Mouse (Mus musculus): ENCODE results near the gene Gm6592. TPM values are rescaled to one million over a fixed set of nuclear protein-coding genes. Genes with fewer than 3 reads are reported as not detected.
"Not testable (repeated sequence)": the region's sequence is repeated elsewhere in the genome, so short reads cannot be mapped to it uniquely, and the experiment has no call there.

The Gm6592 gene
- not detected for total RNA-seq (2021)
- long read RNA-seq, experiment 1 = 0 reads
- long read RNA-seq, experiment 2 = 0 reads

- H3K4me3 ChIP-seq = no peak within 1 kb of the TSS
- DNase-seq (ENCODE audit: extremely low spot score in 1 of 2, low spot score in 2 of 2) = no peak
- H3K27ac ChIP-seq = no peak within 1 kb of the TSS
- no peak for TF ChIP-seq CTCF (IDR thresholded peaks at IDR 0.05)
- intact Hi-C loops (cut with DNase I) = no loop called here
Measured at GRCm38 (mm10) chrX:8843694-8844093, at the start of gene Gm6592. Gm6592 (plus strand) TSS chrX:8843994.

GRCm38 (mm10) chrX:8803391-8803790 is 40.4 kb upstream of the Gm6592 start, which contains the start of gene Ssxb5:
Ssxb5 (plus strand) TSS chrX:8803691.
- DNase-seq (ENCODE audit: extremely low spot score in 1 of 2, low spot score in 2 of 2); intact Hi-C loops (cut with DNase I); H3K27ac ChIP-seq; H3K4me3 ChIP-seq: not testable (repeated sequence)

- Histone ChIP-seq H3K4me3 (no peak overlapping the region), H3K27ac (no peak overlapping the region)
- DNase-seq (ENCODE audit: extremely low spot score in 1 of 2, low spot score in 2 of 2) = peak; percentile 46 to 48
- TF ChIP-seq CTCF (IDR thresholded peaks at IDR 0.05) = peak; percentile 60
- intact Hi-C loops (cut with DNase I) = loop anchor here (5.0 kb wide), 1 partner anchor 115 kb away; no protein-coding TSS in a partner anchor
Measured at GRCm38 (mm10) chrX:8832043-8832442, 11.8 kb upstream of the Gm6592 start.

GRCm38 (mm10) chrX:8852486-8852885 is 8.7 kb downstream of the Gm6592 start:
- no peak overlapping the region for H3K4me3 ChIP-seq
- TF ChIP-seq CTCF (IDR thresholded peaks at IDR 0.05) = no peak
- DNase-seq (ENCODE audit: extremely low spot score in 1 of 2, low spot score in 2 of 2) = no peak
- H3K27ac ChIP-seq = no peak overlapping the region
- intact Hi-C loops (cut with DNase I) = no loop called here

- intact Hi-C loops (cut with DNase I) = not testable (repeated sequence)
Measured at GRCm38 (mm10) chrX:8864331-8864730, 20.5 kb downstream of the Gm6592 start.

GRCm38 (mm10) chrX:8873953-8874352 is 30.2 kb downstream of the Gm6592 start, which contains the start of gene Gm5751:
Gm5751 (plus strand) TSS chrX:8874253.
- not testable (repeated sequence) for H3K4me3 ChIP-seq; DNase-seq (ENCODE audit: extremely low spot score in 1 of 2, low spot score in 2 of 2); H3K27ac ChIP-seq
- intact Hi-C loops (cut with DNase I) = loop anchor here (1.0 kb wide), 1 partner anchor 33 kb away; no protein-coding TSS in a partner anchor

More at GRCm38 (mm10) chrX:8864331-8864730, 20.5 kb downstream of the Gm6592 start:
- not testable (repeated sequence) for H3K27ac ChIP-seq, H3K4me3 ChIP-seq
- TF ChIP-seq CTCF (IDR thresholded peaks at IDR 0.05) = peak; percentile 57
- DNase-seq (ENCODE audit: extremely low spot score in 1 of 2, low spot score in 2 of 2) = peak; percentile 56 to 78

GRCm38 (mm10) chrX:8884336-8884735 is 40.5 kb downstream of the Gm6592 start:
- TF ChIP-seq CTCF (IDR thresholded peaks at IDR 0.05) = no peak
- DNase-seq (ENCODE audit: extremely low spot score in 1 of 2, low spot score in 2 of 2) = no peak
- no peak overlapping the region for H3K4me3 ChIP-seq
- H3K27ac ChIP-seq = no peak overlapping the region
- intact Hi-C loops (cut with DNase I) = no loop called here

GRCm38 (mm10) chrX:8891975-8892342 is 48.2 kb downstream of the Gm6592 start:
- Histone ChIP-seq H3K4me3 (peak overlapping the region; percentile 58), H3K27ac (no peak overlapping the region; the same call in 1 of the 2 replicates)
- intact Hi-C loops (cut with DNase I) = loop anchor here (5.0 kb wide), 1 partner anchor 55 kb away; no protein-coding TSS in a partner anchor
- no peak for TF ChIP-seq CTCF (IDR thresholded peaks at IDR 0.05)
- DNase-seq (ENCODE audit: extremely low spot score in 1 of 2, low spot score in 2 of 2) = no peak

- Histone ChIP-seq H3K27ac (peak within 1 kb of the TSS; percentile 66), H3K4me3 (peak within 1 kb of the TSS; percentile 58)
- DNase-seq (ENCODE audit: extremely low spot score in 1 of 2, low spot score in 2 of 2) = peak; percentile 68 to 70
- intact Hi-C loops (cut with DNase I) = loop anchor here (5.0 kb wide), 1 partner anchor 55 kb away; no protein-coding TSS in a partner anchor
- TF ChIP-seq CTCF (IDR thresholded peaks at IDR 0.05) = no peak
Measured at GRCm38 (mm10) chrX:8892343-8893155, 48.8 kb downstream of the Gm6592 start, which contains the start of gene B630019K06Rik. B630019K06Rik (plus strand) TSS chrX:8892382.

- TF ChIP-seq CTCF (IDR thresholded peaks at IDR 0.05) = no peak
- DNase-seq (ENCODE audit: extremely low spot score in 1 of 2, low spot score in 2 of 2) = peak in 1 of 2 experiments; percentile 18
- peak overlapping the region; percentile 58 for H3K4me3 ChIP-seq
- peak overlapping the region; percentile 64 for H3K27ac ChIP-seq
- intact Hi-C loops (cut with DNase I) = loop anchor here (5.0 kb wide), 1 partner anchor 54 kb away; no protein-coding TSS in a partner anchor
Measured at GRCm38 (mm10) chrX:8893182-8893651, 49.4 kb downstream of the Gm6592 start.

Other genes starting within 250 kb of the Gm6592 start
- not detected for gene Ssxb8, start 153.2 kb upstream of the Gm6592 start, total RNA-seq (2021)
- not detected for gene Ssx9, start 95.6 kb upstream of the Gm6592 start, total RNA-seq (2021)
- gene Ssxb5, start 40.3 kb upstream of the Gm6592 start, total RNA-seq (2021) = not detected
- gene Gm5751, start 30.3 kb downstream of the Gm6592 start, total RNA-seq (2021) = not detected
- 10 to 100 TPM; 31.4 to 35.0 TPM for gene B630019K06Rik, start 48.4 kb downstream of the Gm6592 start, total RNA-seq (2021)
- gene Fthl17b, start 119.0 kb downstream of the Gm6592 start, total RNA-seq (2021) = not detected
- not detected for gene Fthl17c, start 132.6 kb downstream of the Gm6592 start, total RNA-seq (2021)
- not detected for gene Fthl17d, start 142.8 kb downstream of the Gm6592 start, total RNA-seq (2021)
- gene Fthl17e, start 189.5 kb downstream of the Gm6592 start, total RNA-seq (2021) = not detected
- not detected for gene Fthl17f, start 219.0 kb downstream of the Gm6592 start, total RNA-seq (2021)